Mouse (Mus musculus) MEL (cell line): Measurements from ENCODE around the gene Tyw5.

Experiments used
- CTCF ChIP-seq, 3 experiments: IDR thresholded peaks in 2 of 3; conservative IDR thresholded peaks in 1 of 3; 2 replicates each; pipeline ENCODE4 v1.5.1; 2011 to 2012; ENCODE audit warnings: low read length in 3 of 3, low read depth in 2 of 3, mild to moderate bottlenecking in 2 of 3, improper control_type of control experiment in 1 of 3, inconsistent platforms in 1 of 3, mixed read lengths in 1 of 3, moderate library complexity in 1 of 3; ENCODE audit not compliant: control insufficient read depth in 1 of 3, insufficient read depth in 1 of 3, poor library complexity in 1 of 3, severe bottlenecking in 1 of 3
- GATA1 ChIP-seq: IDR thresholded peaks from 2 replicates; pipeline ENCODE4 v1.6.1; 2011; ENCODE audit warnings: low read depth, low read length, improper control_type of control experiment
- HCFC1 ChIP-seq: IDR thresholded peaks from 2 replicates; pipeline ENCODE4 v1.6.1; 2012; ENCODE audit warnings: low read depth, mild to moderate bottlenecking, inconsistent platforms, low read length, improper control_type of control experiment, moderate library complexity
- JUND ChIP-seq: IDR thresholded peaks from 2 replicates; pipeline ENCODE4 v1.6.1; 2011; ENCODE audit warnings: low read depth, mild to moderate bottlenecking, improper control_type of control experiment, low read length
- MAFK ChIP-seq: IDR thresholded peaks from 2 replicates; pipeline ENCODE4 v1.6.1; 2011; ENCODE audit warnings: low read depth, mild to moderate bottlenecking, low read length, improper control_type of control experiment, borderline replicate concordance
- MXI1 ChIP-seq: IDR thresholded peaks from 2 replicates; pipeline ENCODE4 v1.6.1; 2011; ENCODE audit warnings: mild to moderate bottlenecking, low read depth, low read length, improper control_type of control experiment
- MYC ChIP-seq: IDR thresholded peaks from 2 replicates; pipeline ENCODE4 v1.6.1; 2011; ENCODE audit warnings: low read depth, mild to moderate bottlenecking, low read length, improper control_type of control experiment, moderate library complexity
- POLR2A ChIP-seq, 2 experiments: IDR thresholded peaks; 2 replicates each; pipeline ENCODE4 v1.6.1; 2011 to 2012; ENCODE audit warnings: low read length in 2 of 2, mild to moderate bottlenecking in 2 of 2, control low read depth in 1 of 2, improper control_type of control experiment in 1 of 2, low read depth in 1 of 2, moderate library complexity in 1 of 2; ENCODE audit not compliant: control insufficient read depth in 1 of 2, insufficient read depth in 1 of 2, poor library complexity in 1 of 2
- POLR2AphosphoS2 ChIP-seq: IDR thresholded peaks from 2 replicates; pipeline ENCODE4 v1.6.1; 2011; ENCODE audit warnings: low read length, improper control_type of control experiment
- ZMIZ1 ChIP-seq: IDR thresholded peaks from 2 replicates; pipeline ENCODE4 v1.6.1; 2012; ENCODE audit warnings: low read depth, mild to moderate bottlenecking, inconsistent platforms, low read length, improper control_type of control experiment, moderate library complexity
- ZNF384 ChIP-seq: IDR thresholded peaks from 2 replicates; pipeline ENCODE4 v1.6.1; 2012; ENCODE audit warnings: low read depth, mild to moderate bottlenecking, inconsistent platforms, low read length, improper control_type of control experiment

DNA sequence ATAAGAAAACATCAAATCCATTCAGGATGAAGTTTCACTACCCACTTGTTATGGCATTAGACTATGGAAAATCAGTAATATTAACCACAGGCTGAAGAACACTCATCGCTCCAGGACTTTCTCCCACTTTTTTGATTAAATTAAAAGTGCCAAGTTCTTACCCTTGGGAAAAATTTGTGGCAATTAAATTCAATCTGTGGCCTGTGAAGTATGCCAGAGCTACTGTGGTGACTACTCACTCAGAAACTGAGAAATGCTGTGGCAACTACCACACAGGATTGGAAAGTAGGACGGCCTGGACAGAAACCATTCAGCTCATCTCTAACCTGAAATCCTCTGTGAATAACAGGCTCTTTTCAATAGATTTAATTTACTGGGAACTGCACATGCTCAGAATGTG is 6.6 kb downstream of the Tyw5 start:
- TF ChIP-seq JUND (no peak), MYC (no peak), MAFK (no peak), CTCF (IDR thresholded peaks at IDR 0.05 in 2 of 3, conservative IDR thresholded peaks at IDR 0.05 in 1 of 3; ENCODE audit: control insufficient read depth in 1 of 3, insufficient read depth in 1 of 3, low read depth in 2 of 3, low read length in 3 of 3, poor library complexity in 1 of 3, severe bottlenecking in 1 of 3) (no peak), ZMIZ1 (no peak), MXI1 (no peak), POLR2A (IDR thresholded peaks at IDR 0.05; ENCODE audit: control insufficient read depth in 1 of 2, insufficient read depth in 1 of 2, low read depth in 1 of 2, low read length in 2 of 2, poor library complexity in 1 of 2) (no peak), ZNF384 (no peak), GATA1 (no peak), POLR2AphosphoS2 (no peak), HCFC1 (no peak)
